Mouse (Mus musculus): ENCODE measurements at regions not wholly inside any gene's neighbourhood (a gene's known extent, or its start where the extent isn't known, plus 50 kb on each side); places are given as distances from the start of the nearest gene placed in this dataset.

GRCm38 (mm10) chr15:61927385-61928120 lies 1004.7 kb upstream of the A1bg start:
- no peaks in the 10 kb centered on the region for H3K4me1 ChIP-seq (ENCODE audit: control insufficient read depth, insufficient read depth, low read length)
- WGBS = 85% methylated on average over 15 of the region's 15 CpGs
- no peak overlapping the region for H3K4me3 ChIP-seq (replicated peaks; ENCODE audit: control insufficient read depth, low read depth, low read length)
- TF ChIP-seq CTCF (IDR thresholded peaks at IDR 0.05; ENCODE audit: control insufficient read depth, insufficient read depth, low read length) (no peak), POLR2A (IDR thresholded peaks at IDR 0.05; ENCODE audit: borderline replicate concordance, control insufficient read depth, low read depth, low read length) (no peak)
- no peak overlapping the region for H3K27ac ChIP-seq (ENCODE audit: control insufficient read depth, insufficient read depth, low read depth, low read length, poor library complexity)

- no peak for TF ChIP-seq POLR2A (IDR thresholded peaks at IDR 0.05; ENCODE audit: borderline replicate concordance, control insufficient read depth, low read depth, low read length)
- no peak for TF ChIP-seq CTCF (IDR thresholded peaks at IDR 0.05; ENCODE audit: control insufficient read depth, insufficient read depth, low read length)
- Histone ChIP-seq H3K4me1 (ENCODE audit: control insufficient read depth, insufficient read depth, low read length) (no peaks in the 10 kb centered on the region), H3K27ac (ENCODE audit: control insufficient read depth, insufficient read depth, low read depth, low read length, poor library complexity) (no peak overlapping the region), H3K4me3 (replicated peaks; ENCODE audit: control insufficient read depth, low read depth, low read length) (no peak overlapping the region)
- 69% methylated on average over 2 of the region's 2 CpGs for WGBS
Observed at GRCm38 (mm10) chr15:61920041-61920440, 997.2 kb upstream of the A1bg start.

- Histone ChIP-seq H3K27ac (ENCODE audit: control insufficient read depth, insufficient read depth, low read depth, low read length, poor library complexity) (no peak overlapping the region), H3K4me3 (replicated peaks; ENCODE audit: control insufficient read depth, low read depth, low read length) (no peak overlapping the region), H3K4me1 (ENCODE audit: control insufficient read depth, insufficient read depth, low read length) (no peaks in the 10 kb centered on the region)
- WGBS = 75% methylated on average over 7 of the region's 7 CpGs
- TF ChIP-seq CTCF (IDR thresholded peaks at IDR 0.05; ENCODE audit: control insufficient read depth, insufficient read depth, low read length) (no peak), POLR2A (IDR thresholded peaks at IDR 0.05; ENCODE audit: borderline replicate concordance, control insufficient read depth, low read depth, low read length) (no peak)
Observed at GRCm38 (mm10) chr15:61913546-61914160, 990.8 kb upstream of the A1bg start.

GRCm38 (mm10) chr15:61905165-61905845 lies 982.5 kb upstream of the A1bg start:
- no peaks in the 10 kb centered on the region for H3K4me1 ChIP-seq (ENCODE audit: control insufficient read depth, insufficient read depth, low read length)

GRCm38 (mm10) chr15:61899809-61900208 lies 977.0 kb upstream of the A1bg start:
- H3K27ac ChIP-seq (ENCODE audit: control insufficient read depth, insufficient read depth, low read depth, low read length, poor library complexity) = no peak overlapping the region
- no peaks in the 10 kb centered on the region for H3K4me1 ChIP-seq (ENCODE audit: control insufficient read depth, insufficient read depth, low read length)
- 72% methylated on average over 3 of the region's 3 CpGs for whole genome bisulfite sequencing
- TF ChIP-seq POLR2A (IDR thresholded peaks at IDR 0.05; ENCODE audit: borderline replicate concordance, control insufficient read depth, low read depth, low read length) (no peak), CTCF (IDR thresholded peaks at IDR 0.05; ENCODE audit: control insufficient read depth, insufficient read depth, low read length) (no peak)
- no peak overlapping the region for H3K4me3 ChIP-seq (replicated peaks; ENCODE audit: control insufficient read depth, low read depth, low read length)

More at GRCm38 (mm10) chr15:61905165-61905845, 982.5 kb upstream of the A1bg start:
- Histone ChIP-seq H3K27ac (ENCODE audit: control insufficient read depth, insufficient read depth, low read depth, low read length, poor library complexity) (no peak overlapping the region), H3K4me3 (replicated peaks; ENCODE audit: control insufficient read depth, low read depth, low read length) (no peak overlapping the region)
- no peak for TF ChIP-seq POLR2A (IDR thresholded peaks at IDR 0.05; ENCODE audit: borderline replicate concordance, control insufficient read depth, low read depth, low read length)
- TF ChIP-seq CTCF (IDR thresholded peaks at IDR 0.05; ENCODE audit: control insufficient read depth, insufficient read depth, low read length) = no peak
- WGBS = 90% methylated on average over 5 of the region's 5 CpGs

GRCm38 (mm10) chr15:61897566-61897965 lies 974.8 kb upstream of the A1bg start:
- no peak overlapping the region for H3K27ac ChIP-seq (ENCODE audit: control insufficient read depth, insufficient read depth, low read depth, low read length, poor library complexity)
- no peak overlapping the region for H3K4me3 ChIP-seq (replicated peaks; ENCODE audit: control insufficient read depth, low read depth, low read length)
- H3K4me1 ChIP-seq (ENCODE audit: control insufficient read depth, insufficient read depth, low read length) = no peaks in the 10 kb centered on the region
- TF ChIP-seq POLR2A (IDR thresholded peaks at IDR 0.05; ENCODE audit: borderline replicate concordance, control insufficient read depth, low read depth, low read length) = no peak
- no peak for TF ChIP-seq CTCF (IDR thresholded peaks at IDR 0.05; ENCODE audit: control insufficient read depth, insufficient read depth, low read length)
- 72% methylated on average over 4 of the region's 4 CpGs for WGBS

- H3K4me3 ChIP-seq (replicated peaks; ENCODE audit: control insufficient read depth, low read depth, low read length) = no peak overlapping the region
- H3K4me1 ChIP-seq (ENCODE audit: control insufficient read depth, insufficient read depth, low read length) = no peaks in the 10 kb centered on the region
- H3K27ac ChIP-seq (ENCODE audit: control insufficient read depth, insufficient read depth, low read depth, low read length, poor library complexity) = no peak overlapping the region
- no peak for TF ChIP-seq POLR2A (IDR thresholded peaks at IDR 0.05; ENCODE audit: borderline replicate concordance, control insufficient read depth, low read depth, low read length)
- TF ChIP-seq CTCF (IDR thresholded peaks at IDR 0.05; ENCODE audit: control insufficient read depth, insufficient read depth, low read length) = no peak
Observed at GRCm38 (mm10) chr15:61890330-61890729, 967.5 kb upstream of the A1bg start.

- 80% methylated on average over 10 of the region's 10 CpGs for WGBS
Observed at GRCm38 (mm10) chr15:61888569-61889326, 965.9 kb upstream of the A1bg start.

More at GRCm38 (mm10) chr15:61888569-61889326, 965.9 kb upstream of the A1bg start:
- H3K27ac ChIP-seq (ENCODE audit: control insufficient read depth, insufficient read depth, low read depth, low read length, poor library complexity) = no peak overlapping the region
- H3K4me1 ChIP-seq (ENCODE audit: control insufficient read depth, insufficient read depth, low read length) = no peaks in the 10 kb centered on the region
- H3K4me3 ChIP-seq (replicated peaks; ENCODE audit: control insufficient read depth, low read depth, low read length) = no peak overlapping the region
- TF ChIP-seq POLR2A (IDR thresholded peaks at IDR 0.05; ENCODE audit: borderline replicate concordance, control insufficient read depth, low read depth, low read length) (no peak), CTCF (IDR thresholded peaks at IDR 0.05; ENCODE audit: control insufficient read depth, insufficient read depth, low read length) (no peak)
